Mouse (Mus musculus) T-helper 2 cell (primary cell): ENCODE data around the gene Slc22a6.

ENCODE experiments used
- in situ Hi-C: fragments of 300-600 bp; cut with MboI, MseI; formaldehyde crosslinking; loops from one replicate; pipeline ENCODE4 v1.15.1; 2025; ENCODE audit warnings: high pct_unique_total_duplicates

Slc22a6 gene

DNA sequence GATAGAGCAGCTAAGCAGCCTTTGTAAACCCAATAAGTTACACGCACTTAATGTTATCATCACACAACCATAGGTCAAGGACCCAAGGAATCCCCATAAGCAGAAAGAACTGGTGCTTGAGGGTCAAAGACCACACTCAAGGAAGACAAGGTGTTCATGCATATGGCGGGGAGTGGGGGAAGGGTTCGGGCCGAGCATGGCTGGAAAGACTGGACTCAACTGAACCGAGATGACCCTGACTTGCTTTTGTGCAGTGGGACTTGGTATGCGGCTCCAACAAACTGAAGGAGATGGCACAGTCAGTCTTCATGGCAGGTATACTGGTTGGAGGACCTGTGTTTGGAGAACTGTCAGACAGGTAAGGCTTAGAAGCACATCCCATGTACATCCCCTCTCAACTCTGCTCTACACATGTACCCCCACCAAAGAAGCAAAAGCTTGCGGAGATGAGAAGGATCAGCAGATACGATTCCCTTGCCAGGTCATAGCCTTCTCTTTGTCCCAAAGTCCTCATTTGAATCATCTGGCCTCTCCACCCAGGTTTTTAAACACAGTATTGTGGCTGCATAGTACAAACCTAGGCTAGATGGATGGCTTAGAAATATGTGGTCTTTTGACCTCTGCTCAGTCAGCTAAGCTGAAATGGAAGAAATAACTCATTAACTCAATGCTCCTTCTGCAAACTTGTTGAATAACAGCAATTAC is 13.2 kb upstream of the Slc22a6 start:
- in situ Hi-C loops, result loop anchor here (10.0 kb wide), 1 partner anchor 1250 kb away; no protein-coding TSS in a partner anchor

DNA sequence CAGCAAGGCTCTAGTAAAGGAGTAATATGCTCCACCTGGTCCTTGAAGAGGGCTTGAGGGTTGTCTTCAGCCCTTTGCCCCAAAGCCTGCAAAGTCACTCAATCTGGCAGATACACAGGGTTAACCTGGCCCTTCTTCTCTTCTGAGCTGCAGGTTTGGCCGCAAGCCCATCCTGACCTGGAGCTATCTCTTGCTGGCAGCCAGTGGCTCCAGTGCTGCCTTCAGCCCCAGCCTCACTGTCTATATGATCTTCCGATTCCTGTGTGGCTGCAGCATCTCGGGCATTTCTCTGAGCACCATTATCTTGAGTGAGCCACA is 12.6 kb upstream of the Slc22a6 start:
- in situ Hi-C loops, result loop anchor here (10.0 kb wide), 1 partner anchor 1250 kb away; no protein-coding TSS in a partner anchor

DNA sequence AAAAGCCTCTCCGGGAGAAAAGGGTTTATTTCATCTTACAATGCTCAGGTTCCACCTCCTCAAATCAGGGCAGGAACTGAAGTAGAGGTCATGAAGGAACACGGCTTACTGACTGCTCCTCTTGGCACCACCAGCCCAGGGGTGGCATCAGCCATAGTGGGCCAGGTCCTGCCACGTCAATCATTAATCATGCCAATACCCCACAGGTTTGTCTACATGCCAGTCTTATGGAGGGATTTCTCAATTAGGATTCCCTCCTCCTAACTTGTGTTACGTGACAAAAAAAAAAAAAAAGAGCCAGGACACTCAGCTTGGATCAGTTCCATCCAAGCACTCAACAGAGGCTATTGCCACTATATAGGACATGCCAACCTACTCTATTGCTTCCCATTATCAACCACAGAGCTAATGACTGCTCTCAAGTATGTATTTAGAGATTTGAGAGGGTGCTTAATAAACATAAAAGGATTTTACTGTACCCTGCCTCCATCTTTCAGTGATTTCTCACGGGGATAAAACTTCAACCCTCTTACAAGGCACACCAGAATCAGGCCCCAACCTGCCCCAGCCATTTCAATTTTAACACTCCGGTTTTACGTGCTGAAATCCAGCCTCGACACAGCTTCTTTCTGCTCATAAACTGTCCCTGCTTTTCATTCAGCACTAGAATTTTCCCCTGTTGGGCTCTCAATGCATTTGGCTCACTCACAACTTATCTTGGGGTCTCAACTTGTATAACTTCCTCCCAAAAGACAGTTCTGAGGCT is 6.3 kb upstream of the Slc22a6 start:
- in situ Hi-C loops, result no loop called here

DNA sequence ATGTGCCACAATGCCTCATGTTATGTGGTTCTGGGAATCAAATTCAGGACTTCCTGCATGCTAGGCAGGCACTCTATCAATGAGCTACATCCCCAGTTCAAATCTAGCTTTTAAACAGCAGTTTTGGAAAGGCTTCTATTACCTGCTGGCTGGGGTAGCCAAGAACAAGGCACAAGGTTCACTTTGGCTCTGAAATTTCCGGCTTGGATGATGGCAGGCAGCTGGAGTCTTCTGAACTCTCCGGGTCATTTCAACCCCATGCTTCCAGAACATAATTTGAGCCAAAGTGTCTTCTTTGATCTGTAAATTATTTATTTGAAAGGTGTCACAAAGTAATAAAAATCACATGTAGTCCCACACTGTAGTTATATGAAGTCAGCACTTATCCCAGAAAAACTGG is 4.7 kb upstream of the Slc22a6 start:
- in situ Hi-C loops, result no loop called here

DNA sequence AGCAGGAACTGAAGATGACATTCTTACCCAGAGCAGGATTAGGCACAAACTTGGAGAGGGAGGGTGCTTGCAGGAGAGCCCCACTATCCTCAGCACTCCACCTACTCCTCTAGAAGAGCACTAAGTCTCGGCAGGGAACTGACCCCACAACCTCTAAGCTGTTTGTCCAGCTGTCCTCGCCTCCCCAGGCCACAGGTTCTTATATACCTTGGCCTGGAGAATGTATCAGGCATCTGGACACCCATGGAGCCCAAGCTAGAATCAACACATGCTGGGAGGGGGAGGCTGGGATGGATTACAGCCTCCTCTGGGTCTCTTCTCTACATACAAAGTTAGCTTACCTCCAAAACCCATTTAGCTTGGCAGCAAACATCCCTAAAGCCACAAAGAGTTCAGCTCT is 3.5 kb upstream of the Slc22a6 start:
- in situ Hi-C loops, result no loop called here

DNA sequence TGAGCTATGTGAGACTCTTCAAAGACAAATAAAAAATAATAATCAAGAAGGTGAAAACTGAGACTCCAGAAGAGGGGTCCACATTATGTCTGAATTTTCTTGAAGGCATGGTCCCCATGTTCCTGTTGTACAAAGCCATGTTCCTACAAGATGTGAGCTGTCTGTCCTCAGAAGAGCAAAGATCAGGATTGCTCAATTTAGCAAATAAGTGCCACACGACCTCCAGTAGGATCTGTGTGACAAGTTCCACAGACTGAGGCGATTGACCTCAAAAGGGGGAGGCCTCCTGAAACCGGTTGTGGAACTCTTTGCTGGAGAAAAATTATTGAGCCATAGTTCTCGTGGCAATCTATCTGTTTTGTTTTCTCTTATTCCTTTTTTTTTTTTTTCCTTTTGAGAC is 1.5 kb upstream of the Slc22a6 start:
- in situ Hi-C loops, result no loop called here

DNA sequence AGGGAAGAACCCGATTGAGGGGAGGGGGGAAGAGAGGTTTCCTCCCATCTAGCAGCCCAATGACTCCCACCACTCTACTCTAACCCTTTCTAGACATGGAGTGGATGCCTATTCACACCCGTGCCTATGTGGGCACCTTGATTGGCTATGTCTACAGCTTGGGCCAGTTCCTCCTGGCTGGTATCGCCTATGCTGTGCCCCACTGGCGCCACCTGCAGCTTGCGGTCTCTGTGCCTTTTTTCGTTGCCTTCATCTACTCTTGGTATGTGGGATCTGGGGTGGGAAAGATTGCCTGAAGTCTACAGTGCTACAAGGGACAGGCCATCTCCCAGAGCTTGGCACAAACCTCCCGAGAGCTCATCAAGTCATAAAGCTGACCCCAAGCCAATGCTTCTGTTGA is 3.3 kb downstream of the Slc22a6 start:
- in situ Hi-C loops, result no loop called here

DNA sequence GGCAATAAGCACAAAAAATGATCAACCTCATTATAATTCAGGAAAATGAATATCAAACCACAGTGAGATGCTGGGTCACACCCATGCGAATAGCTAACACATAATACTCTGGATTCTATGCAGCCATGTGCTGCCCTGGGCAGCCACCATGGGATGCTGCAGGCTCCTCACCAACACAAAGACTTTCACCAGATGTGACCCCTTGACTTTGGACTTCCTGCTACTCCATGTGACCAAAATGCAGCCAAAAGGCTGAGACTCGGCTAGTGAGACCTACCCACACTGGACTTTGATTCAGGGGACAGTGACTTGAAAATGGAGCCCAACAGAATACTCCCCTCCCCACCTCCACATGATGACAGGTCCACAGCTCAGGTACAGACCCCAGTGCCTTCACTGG is 12.4 kb downstream of the Slc22a6 start:
- in situ Hi-C loops, result no loop called here

DNA sequence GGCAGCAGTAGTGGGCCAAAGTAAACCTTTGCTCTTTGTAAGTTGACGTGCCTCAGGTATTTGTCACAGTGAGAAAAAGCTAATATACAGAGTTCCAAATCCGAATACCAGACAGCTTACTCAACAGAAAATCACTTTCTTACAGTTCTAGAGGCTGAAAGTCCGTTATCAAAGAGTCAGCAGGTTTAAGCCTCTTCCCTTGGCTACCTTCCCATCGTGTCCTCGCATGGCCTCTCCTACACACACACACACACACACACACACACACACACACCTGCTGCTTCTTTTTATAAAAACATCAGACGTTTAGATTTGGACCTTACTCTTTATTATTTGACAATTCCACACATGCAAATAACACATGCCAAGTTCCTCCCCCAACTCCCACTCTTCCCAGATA is 13.0 kb downstream of the Slc22a6 start:
- in situ Hi-C loops, result no loop called here

DNA sequence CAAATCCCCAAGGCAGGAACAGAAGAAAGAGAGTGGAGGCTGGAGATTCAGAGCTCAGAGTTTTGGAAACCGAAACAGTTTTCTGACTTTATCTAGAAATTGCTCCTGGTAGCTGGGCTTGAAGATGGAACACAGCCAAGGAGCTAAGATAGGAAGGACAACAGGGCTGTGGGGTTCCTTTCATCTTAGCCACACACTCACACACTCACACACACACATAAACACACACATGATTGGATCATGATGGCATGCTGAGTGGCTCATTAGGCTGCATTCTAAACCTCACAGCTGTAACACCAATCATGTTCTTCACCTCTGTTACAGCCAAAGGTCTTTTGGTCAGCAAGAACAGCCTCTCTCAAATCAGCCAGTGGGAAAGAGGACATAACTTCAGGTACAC is 14.2 kb downstream of the Slc22a6 start:
- in situ Hi-C loops, result no loop called here

DNA sequence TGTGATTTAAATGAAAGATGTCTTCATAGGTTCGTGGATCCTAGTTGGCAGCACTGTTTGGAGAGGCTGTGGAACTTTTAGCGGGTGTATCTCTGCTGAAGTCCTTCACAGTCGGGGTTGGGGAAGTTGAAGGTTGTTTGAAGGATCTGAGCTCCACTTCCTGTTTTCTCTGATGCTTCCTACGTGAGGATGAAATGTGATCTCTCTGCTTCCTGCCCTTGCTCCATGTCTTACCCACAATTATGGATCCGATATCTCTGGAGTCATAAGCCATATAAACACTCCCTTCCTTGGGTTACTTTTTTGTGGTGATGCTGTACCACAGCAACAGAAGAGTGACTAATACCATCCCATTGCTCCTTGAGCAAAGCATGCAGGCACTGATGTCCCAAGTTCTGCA is 24.2 kb downstream of the Slc22a6 start:
- in situ Hi-C loops, result no loop called here

DNA sequence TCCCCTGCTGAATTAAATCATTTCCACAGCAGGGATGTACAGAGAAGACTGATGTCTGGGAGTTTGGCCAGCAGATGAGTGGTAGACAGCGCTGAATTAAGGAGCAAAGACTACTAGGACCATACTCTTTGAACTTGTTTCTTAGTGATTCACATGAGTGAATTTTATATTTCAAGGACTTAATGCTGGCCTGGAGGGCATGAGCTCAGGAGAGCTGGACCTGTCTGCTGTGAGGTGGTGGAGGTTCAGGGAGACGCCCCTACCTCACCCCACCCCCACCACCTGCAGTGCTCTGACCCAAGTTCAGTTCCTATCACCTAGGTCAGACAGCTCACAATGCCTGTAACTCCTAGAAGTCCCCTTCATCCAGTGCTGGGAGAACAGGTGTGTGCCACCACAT is 28.6 kb downstream of the Slc22a6 start:
- in situ Hi-C loops, result no loop called here

DNA sequence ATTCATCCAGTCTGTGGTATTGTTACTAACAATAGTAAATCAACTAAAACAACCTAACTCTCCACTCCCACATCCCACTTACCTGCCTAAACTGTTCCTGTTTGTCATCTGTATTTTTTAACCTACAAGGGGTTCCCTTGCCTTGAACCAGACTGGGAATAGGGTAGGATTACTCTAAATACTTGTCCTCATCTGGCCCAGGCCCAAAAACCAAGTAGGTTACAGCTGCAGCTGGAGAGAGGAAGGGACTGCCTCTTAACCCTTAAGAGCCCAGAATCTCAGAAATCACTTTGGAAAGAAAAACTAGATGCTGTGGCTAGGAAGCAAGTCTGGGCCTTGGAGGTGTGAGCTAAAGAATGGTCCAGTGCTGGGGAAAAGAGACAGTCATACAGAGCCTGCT is 38.0 kb downstream of the Slc22a6 start:
- in situ Hi-C loops, result no loop called here

DNA sequence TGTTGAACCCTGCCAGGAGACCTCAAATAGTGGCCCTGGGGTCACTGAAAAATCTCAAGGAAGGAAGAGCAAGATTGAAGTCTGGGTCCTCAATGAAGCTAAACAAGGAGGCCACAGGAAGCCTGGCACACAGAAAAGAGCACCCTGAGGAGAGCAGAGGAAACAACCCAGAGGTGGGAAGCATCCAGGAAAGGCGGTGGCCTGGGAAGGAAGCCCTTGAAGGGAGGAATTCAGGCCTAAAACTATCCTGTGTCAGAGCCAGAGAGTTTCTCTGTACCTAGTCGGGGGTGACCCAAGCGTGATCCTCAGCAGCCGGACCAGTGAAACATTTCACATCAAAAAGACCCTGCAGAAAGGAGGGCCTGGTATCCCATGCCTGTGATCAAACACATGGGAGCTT is 38.5 kb downstream of the Slc22a6 start:
- in situ Hi-C loops, result no loop called here

DNA sequence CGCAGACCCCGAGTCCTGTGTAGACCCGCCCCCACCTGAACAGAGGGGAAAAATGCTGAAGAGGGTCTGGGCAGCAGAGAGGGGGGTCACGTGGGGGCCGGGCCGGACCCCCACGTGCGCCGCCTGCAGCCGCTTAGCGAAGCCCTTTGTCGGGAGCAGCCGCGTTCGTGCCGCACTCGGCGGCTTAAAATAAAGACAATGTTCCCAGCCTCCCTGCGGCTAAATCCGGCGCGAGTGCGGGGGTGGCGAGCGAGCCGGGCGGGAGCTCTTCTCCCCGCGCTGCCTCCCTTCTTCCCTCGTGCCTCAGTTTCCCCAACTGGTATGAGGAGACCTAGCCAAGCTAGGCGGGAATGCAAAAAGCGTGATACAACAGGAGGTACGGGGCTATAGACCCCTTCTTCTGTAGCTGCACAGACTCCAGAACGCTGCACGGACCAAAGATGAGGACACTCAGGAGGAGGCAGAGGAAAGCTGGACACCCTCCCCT is 44.0 kb downstream of the Slc22a6 start:
- in situ Hi-C loops, result no loop called here

DNA sequence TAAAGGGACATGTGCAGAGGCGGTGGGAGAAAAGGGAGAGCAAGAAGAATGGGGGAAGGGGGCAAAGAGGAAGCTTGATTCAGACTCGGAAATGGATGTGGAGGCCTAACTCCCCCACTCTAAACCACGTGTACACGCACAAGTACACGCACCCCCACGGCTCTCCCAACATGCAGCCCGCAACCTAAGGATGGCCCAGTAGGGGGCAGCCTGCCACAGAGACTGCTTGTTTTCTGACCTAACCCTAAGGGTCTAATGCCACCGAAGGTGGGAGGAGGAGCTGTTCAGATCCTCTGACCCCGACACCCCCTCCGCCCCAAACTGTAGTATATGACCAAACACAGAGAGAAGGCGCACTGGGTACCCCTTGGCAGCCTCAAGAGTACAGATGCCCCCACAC is 44.5 kb downstream of the Slc22a6 start:
- in situ Hi-C loops, result no loop called here

DNA sequence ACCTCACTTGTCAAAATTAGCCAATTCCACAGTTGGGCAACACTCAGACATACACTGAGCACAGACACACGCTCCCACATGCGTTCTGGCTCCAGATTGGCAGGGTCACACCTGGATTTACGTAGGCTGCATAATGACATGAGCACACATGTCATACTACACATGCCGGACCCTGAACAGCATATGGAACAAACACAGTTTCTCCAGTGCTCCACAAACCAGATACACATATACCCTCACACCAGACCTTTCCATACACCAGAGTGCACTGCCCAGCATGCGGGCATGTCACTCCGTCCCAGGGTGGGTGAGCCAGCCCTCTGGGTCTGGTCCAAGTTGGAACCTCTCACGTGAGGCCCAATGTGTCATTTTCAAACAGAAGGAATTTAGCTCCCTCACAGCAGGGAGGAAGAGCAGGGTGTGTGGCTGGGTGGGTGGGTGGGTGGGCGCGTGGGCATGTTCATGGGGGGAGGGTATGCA is 45.6 kb downstream of the Slc22a6 start, which contains the start of gene Chrm1:
Chrm1 (plus strand) TSS at position 430 of the 480 bp plus-strand sequence.
- in situ Hi-C loops, result no loop called here

DNA sequence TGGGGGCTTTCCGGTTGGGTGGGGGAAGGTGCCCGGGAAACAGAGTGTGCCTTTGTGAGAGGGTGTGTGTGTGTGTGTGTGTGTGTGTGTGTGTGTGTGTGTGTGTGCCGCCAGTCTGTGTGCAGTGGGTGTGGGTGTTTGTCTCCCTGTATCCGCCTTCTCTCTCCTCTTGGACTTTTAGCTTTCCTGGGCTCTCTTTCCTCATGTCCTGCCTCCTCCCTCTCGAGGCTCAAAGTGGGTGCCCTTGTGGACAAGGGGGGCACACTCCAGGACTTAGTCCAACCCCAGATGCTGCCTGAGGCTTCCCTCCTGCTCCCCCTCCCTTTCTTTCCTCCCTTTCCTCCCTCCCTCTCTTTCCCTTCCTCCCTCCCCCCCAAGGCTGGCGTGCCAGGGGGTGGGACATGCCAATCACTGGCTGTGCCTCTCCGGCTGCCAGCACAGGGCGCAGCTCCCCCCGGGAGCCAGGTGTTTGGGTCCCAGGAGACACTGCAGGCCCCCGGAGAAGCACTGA is 46.1 kb downstream of the Slc22a6 start:
- in situ Hi-C loops, result no loop called here

DNA sequence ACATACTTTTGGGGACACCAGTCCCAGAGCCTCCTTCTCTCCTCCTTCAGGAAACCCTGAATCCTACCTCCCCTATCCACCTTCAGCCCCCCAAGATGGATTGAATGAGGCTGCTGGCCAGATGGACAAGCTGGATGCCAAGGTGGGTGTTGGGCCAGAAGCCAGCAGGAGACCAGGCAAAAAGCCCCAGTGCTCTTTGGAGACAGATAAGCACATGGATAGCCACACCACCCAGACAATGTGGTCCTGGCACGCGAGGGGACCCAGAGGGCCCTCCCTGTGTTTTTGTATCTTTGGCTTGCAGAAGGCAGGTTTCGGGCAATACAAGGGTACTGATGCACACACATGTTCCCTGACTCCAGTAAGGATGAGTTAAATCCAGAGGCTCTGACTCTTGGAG is 47.0 kb downstream of the Slc22a6 start:
- in situ Hi-C loops, result no loop called here

DNA sequence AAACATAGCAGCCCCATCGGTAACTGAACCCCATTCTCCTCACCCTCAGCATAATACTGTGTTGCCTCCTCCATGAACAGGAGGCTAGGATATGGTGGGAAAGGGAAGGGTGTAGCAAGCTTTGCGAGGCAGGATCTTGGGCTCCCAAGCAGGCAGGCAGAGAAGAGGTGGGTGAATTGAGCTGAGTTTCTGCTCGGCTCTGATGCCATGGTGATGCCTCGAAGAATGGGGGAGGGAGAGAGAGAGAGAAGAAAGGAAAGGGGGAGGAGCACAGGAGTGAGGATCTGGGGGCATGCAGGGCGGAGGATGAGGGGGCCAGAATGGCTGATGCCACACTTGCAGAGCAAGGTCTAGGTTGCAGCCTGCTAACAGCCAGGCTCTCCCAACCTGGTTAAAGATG is 47.9 kb downstream of the Slc22a6 start:
- in situ Hi-C loops, result no loop called here

DNA sequence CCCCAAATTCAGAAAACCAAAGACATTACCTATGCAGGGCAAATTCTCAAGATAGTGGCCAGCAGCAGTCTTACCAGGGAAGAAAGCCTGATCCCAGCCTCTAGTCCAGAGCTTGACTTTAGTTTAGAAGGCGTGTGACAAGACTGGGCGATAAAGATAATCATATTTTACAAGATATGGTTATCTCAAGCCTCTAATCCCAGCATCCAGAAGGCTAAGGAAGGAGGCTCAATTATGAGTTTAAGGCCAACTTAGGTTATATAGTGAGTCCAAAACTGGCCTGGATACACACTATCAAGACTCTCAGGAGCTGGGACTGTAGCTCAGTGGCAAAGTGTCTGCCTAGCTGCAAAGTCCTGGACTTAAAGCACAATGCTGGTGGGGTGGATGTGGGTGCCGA is 55.0 kb downstream of the Slc22a6 start:
- in situ Hi-C loops, result no loop called here

DNA sequence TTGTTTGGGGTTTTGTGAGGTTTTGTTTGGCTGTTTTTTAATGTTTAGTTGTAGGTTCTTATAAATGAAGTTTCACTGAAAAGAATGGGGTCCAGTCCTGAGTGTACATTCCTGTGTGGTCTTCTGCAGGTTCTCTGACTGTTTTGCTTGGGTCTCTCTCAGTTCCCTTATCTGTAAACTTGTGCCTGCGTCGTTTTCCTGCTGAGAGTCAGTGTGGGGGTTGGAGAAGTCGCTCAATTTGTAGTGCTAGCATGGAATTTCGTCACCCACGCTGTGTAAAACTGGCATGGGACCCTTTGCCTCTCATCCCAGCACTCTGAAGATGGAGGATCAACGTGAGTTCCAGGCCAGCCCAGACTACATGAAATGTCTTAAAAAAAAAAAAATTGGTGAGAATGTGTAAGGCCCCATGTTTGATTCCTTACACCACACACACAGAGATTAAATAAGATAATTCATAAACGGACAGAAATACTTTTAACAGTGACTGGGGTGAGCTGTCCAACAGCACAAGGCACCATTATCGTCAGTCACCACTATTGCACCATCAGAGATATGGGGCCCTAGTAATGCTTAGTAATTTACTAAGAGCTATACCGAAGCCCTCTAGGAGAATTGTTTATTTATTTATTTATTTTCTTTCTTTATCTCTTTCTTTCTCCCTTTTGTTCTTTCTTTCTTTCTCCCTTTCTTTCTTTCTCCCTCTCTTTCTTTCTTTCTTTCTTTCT is 55.7 kb downstream of the Slc22a6 start:
- in situ Hi-C loops, result no loop called here
